10 mouse cellular contexts compared by ENCODE assay signal in genomic region chr15:25915574-25916205, GRCm38 (mm10).
DNase-seq lines count a peak whose midpoint lies in the region; ATAC-seq and TF ChIP-seq lines count a peak whose summit lies in the region.
"Had no signal": no experiment of that assay in that cellular context is flagged by ENCODE, and none has a peak within 500 bp of the region (broad histone marks: within the 10 kb centered on the region; RNA-seq: fewer than 3 reads in every experiment).

No protein-coding gene starts in this region.

- DNase-seq in heart, adult 11 months: peak; percentile 87
- no peak for DNase-seq in heart, adult 18-20 months
- no peak for DNase-seq in liver, adult 2 months (ENCODE audit: extremely low read depth, low read depth, low spot score)
- no peak for DNase-seq in heart, postnatal 0 days (ENCODE audit: low spot score)
- peak; percentile 65 for DNase-seq in retina, postnatal 1 day
- DNase-seq in lung, postnatal 4 days: no peak

- H3K36me3 ChIP-seq in liver, adult 2 months (ENCODE audit: control insufficient read depth, insufficient read depth, low read length): no peaks in the 10 kb centered on the region
- H3K36me3 ChIP-seq in liver, embryonic 12.5 days: no peaks in the 10 kb centered on the region
- no peaks in the 10 kb centered on the region for H3K36me3 ChIP-seq in heart, postnatal 0 days (replicated peaks; ENCODE audit: control insufficient read depth, insufficient read depth, low read length)
- H3K36me3 ChIP-seq: embryonic facial prominence, embryonic 12.5 days; limb, embryonic 13.5 days had no signal

- WGBS in liver, adult 2 months: 69% methylated on average over 11 of the region's 11 CpGs
- 57% methylated on average over 11 of the region's 11 CpGs for WGBS in liver, embryonic 12.5 days (ENCODE audit: insufficient replicate concordance)
- 36% methylated on average over 11 of the region's 11 CpGs for WGBS in heart, postnatal 0 days

- TF ChIP-seq EP300 in heart, postnatal 0 days (IDR thresholded peaks at IDR 0.05; ENCODE audit: low read depth): no peak

- H3K27me3 ChIP-seq in liver, adult 2 months (ENCODE audit: control insufficient read depth, insufficient read depth, low read length): no peaks in the 10 kb centered on the region
- no peaks in the 10 kb centered on the region for H3K27me3 ChIP-seq in liver, embryonic 12.5 days (replicated peaks)
- H3K27me3 ChIP-seq in heart, postnatal 0 days (ENCODE audit: control insufficient read depth, insufficient read depth, low read length): no peaks in the 10 kb centered on the region
- H3K27me3 ChIP-seq: embryonic facial prominence, embryonic 12.5 days; limb, embryonic 13.5 days had no signal

- no peak overlapping the region for H3K4me3 ChIP-seq in liver, adult 2 months (ENCODE audit: insufficient read depth, low read depth, low read length)
- no peak overlapping the region for H3K4me3 ChIP-seq in liver, embryonic 12.5 days
- no peak overlapping the region for H3K4me3 ChIP-seq in heart, postnatal 0 days (ENCODE audit: low read depth, low read length)
- H3K4me3 ChIP-seq: embryonic facial prominence, embryonic 12.5 days; limb, embryonic 13.5 days had no signal

- no peaks in the 10 kb centered on the region for H3K79me2 ChIP-seq in liver, adult 2 months (ENCODE audit: control insufficient read depth, insufficient read depth, low read length)

- H3K9ac ChIP-seq in liver, adult 2 months (ENCODE audit: low read depth, low read length): peak overlapping the region; percentile 4; the same call in 1 of the 2 replicates
- H3K9ac ChIP-seq in liver, embryonic 12.5 days: no peak overlapping the region
- H3K9ac ChIP-seq in heart, postnatal 0 days (replicated peaks; ENCODE audit: low read depth, low read length): 0 out of 2 replicates have a peak overlapping the region, but pooled peaks have one; percentile 22
- H3K9ac ChIP-seq: embryonic facial prominence, embryonic 12.5 days; limb, embryonic 13.5 days had no signal

- peak overlapping the region; percentile 56 for H3K27ac ChIP-seq in liver, adult 2 months (replicated peaks; ENCODE audit: insufficient read depth, low read depth, low read length)
- H3K27ac ChIP-seq in liver, embryonic 12.5 days: no peak overlapping the region
- H3K27ac ChIP-seq in heart, postnatal 0 days (ENCODE audit: low read depth): peak overlapping the region; percentile 89
- H3K27ac ChIP-seq: embryonic facial prominence, embryonic 12.5 days; limb, embryonic 13.5 days had no signal

- TF ChIP-seq CTCF in liver, adult 2 months (IDR thresholded peaks at IDR 0.05; ENCODE audit: low read depth, low read length): no peak
- TF ChIP-seq CTCF in heart, postnatal 0 days (IDR thresholded peaks at IDR 0.05; ENCODE audit: low read depth): no peak

- no peak for TF ChIP-seq POLR2A in liver, adult 2 months (IDR thresholded peaks at IDR 0.05; ENCODE audit: extremely low read depth, insufficient read depth, low read length)

- peaks cover 11% of the 10 kb centered on the region for H3K4me1 ChIP-seq in liver, adult 2 months (ENCODE audit: control insufficient read depth, insufficient read depth, low read length)
- peaks cover 4% of the 10 kb centered on the region; the same call in 1 of the 2 replicates for H3K4me1 ChIP-seq in liver, embryonic 12.5 days
- peaks cover 52% of the 10 kb centered on the region for H3K4me1 ChIP-seq in heart, postnatal 0 days (ENCODE audit: control insufficient read depth, insufficient read depth)
- H3K4me1 ChIP-seq: embryonic facial prominence, embryonic 12.5 days had no signal

- no peak for ATAC-seq in liver, embryonic 12.5 days
- no peak; the same call in 1 of the 2 replicates for ATAC-seq in heart, postnatal 0 days (ENCODE audit: insufficient read depth, low read depth)
- no peak for ATAC-seq in monocyte, adult 5-6 weeks (replicated peaks; ENCODE audit: insufficient number of reproducible peaks, low FRiP score, low TSS enrichment, poor library complexity, severe bottlenecking)

- no peaks in the 10 kb centered on the region for H3K9me3 ChIP-seq in liver, embryonic 12.5 days (replicated peaks)
- H3K9me3 ChIP-seq in heart, postnatal 0 days (replicated peaks; ENCODE audit: control insufficient read depth, low read length): no peaks in the 10 kb centered on the region
- H3K9me3 ChIP-seq: embryonic facial prominence, embryonic 12.5 days; limb, embryonic 13.5 days had no signal

- no peak overlapping the region for H3K4me2 ChIP-seq in liver, embryonic 12.5 days
- peak overlapping the region; percentile 2; the same call in 1 of the 2 replicates for H3K4me2 ChIP-seq in heart, postnatal 0 days (ENCODE audit: low read depth, low read length)
- H3K4me2 ChIP-seq: embryonic facial prominence, embryonic 12.5 days; limb, embryonic 13.5 days had no signal

Comparison
In these comparisons a context has a peak if more than half of its experiments do, and no peak if none do; other contexts are left out.
1. DNase-seq: peak in heart, adult 11 months (single experiment) and retina, postnatal 1 day (single experiment); none in heart, adult 18-20 months (0 of 2), liver, adult 2 months (single experiment), heart, postnatal 0 days (single experiment) and lung, postnatal 4 days (0 of 2).